Mouse (Mus musculus) urinary bladder, postnatal 25 days (tissue): ENCODE results near the gene Cald1.
A peak's percentile ranks its signal among the peaks of the same experiment; 100 is the strongest.

ENCODE experiments used
- DNase-seq: peaks from one replicate; pipeline ENCODE4 v3.0.0; 2022; ENCODE audit warnings: low spot score

The Cald1 gene

DNA sequence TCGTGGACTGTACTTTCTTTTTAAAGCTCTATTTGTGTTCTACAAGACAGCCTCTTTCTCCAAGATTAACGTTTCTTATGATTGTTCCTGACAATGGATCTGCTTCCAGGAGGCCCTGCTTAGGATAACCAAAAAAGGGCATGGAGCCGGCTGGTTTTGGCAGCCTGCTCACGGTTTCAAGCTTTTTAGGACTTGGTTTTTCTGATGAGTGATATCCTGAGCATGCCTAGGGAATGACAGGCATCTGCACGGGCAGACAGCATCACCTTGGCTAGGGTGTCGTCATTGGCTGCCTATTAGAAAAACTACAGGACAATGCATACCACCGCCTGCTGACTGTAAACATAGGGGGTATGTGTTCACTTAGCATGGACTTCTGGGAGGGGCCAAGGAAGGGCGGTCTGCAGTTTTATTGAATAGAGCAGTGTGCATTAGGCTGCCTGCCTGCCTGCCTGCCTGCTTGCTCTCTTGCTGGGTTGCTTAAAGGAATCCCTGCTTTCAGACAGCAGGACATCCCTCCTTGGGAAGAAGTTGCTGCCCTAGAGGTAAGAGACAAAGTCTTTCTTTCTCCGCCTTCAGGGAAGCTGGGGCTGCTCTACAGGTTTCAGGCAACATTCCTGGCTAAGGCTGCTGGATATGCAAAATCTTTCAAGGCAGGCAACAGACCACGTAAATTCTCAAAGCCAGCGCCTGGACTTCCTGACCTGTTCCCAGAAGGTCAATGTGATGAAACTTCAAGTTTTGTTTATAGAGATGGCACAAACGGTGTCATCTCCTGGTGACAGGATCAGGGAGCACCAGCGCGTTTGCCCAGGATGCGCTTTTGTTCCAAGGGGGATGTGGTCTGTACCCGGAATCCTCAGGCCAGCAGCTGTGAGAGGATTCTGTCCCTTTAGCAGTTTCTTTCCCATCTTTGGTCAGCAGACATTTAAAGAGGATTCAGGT lies at the start of gene Cald1:
TSS of gene Cald1 (plus strand) at position 380 of the 945 bp plus-strand sequence.
- no peak for DNase-seq

- DNase-seq: peak; percentile 63
Observed at GRCm38 (mm10) chr6:34549017-34549416, 49.3 kb upstream of the Cald1 start.

DNA sequence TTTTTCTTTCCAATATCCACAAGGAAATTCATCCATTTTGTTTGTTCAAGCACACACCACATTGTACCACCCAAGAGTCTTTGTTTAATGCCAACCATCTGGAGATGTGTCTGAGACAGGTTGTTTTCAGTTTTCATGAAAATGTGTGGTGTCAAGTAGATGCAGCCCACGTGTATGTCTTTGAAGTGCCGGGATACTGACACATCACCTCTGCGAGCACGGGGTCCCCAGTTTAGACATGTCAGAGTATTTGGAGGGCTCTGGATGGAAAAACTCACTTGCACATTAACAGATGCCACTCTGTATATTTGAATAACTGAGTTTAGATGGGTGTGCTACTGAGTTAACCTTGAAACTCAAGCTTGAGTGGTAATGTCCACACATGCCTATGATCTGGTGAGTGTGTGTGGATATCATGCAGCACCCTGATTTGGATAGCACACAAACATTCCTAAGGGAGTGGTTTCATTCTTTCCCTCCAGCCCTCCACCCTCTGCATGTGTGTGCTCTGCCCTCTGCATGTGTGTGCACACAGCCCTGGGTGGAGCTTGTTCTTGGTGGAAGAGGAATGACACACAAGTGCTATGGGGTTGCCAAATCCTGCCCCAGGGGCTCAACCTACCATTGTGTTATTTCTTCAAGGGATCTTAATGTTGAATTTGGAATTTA lies 45.7 kb upstream of the Cald1 start:
- DNase-seq: no peak

- DNase-seq: no peak
Observed at GRCm38 (mm10) chr6:34554291-34554997, 43.9 kb upstream of the Cald1 start.

DNA sequence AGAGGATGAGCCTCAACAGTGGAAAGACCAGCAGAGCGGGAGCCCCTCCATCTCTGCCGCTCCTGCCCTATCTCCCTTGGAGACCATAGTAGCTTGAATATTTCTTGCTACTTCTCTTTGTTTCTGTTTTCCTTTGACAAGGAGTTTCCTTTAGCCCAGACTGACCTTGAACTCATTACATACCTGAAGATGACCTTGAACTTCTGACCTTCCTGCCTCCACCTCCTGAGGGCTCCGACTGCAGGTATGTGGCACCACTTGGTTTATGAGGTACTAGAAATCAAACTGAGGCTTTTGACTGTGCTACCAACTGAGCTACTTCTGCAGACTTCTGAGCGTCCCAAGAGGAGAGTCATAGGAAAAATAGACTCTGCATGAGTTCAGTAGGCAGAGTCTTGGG lies 38.8 kb upstream of the Cald1 start:
- no peak for DNase-seq

DNA sequence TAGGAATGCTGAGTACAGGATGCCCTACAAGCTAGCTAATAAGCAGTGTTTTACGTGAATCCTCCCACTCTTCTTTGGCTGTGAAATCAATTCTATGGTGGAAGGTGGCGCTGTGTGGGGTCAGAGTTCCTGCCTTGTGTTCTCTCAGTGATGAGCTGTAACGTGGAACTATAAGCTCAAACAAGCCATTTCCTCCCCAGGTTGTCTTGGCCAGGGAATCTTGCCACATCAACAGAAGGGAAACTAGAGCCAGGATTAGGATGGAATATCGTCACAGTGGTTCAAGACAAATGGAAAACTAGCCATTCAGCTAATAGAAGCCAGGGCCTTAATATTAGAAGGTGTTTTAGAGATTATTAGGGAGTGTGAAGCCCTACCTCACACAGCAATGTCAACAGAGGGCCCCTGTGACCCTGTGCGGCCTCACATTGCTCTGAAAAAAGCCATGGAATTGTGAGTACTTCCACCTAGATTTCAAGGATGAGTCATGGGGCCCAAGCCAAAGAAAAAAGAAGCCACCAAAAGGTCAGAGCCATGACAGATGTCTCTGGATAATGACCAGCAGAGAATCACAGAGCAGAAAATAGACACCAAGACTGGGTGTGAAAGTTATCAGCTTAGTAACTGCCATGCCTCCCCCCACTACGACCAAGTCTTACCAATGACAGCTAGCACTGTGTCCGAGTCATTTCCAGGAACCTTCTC lies 33.0 kb upstream of the Cald1 start:
- no peak for DNase-seq

DNA sequence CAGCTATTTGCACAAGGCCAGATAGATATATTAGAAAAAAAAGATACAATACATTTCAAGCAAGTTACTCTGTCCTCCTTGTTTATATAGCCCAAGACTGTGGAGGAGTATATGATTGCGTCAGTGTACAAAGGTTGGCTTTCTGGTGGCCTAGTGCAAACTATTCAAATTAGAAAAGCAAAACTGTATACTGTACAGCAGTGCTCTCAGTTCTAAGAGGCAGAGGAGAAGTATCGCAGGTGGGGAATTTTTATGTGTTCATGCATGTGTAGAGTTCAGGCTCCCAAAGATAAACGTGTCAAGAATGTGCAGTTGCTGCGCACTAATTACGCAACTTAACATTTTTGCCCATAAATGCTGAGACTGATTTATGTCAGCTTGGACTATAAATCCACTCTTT lies 31.0 kb upstream of the Cald1 start:
- DNase-seq: no peak

GRCm38 (mm10) chr6:34579504-34580068 lies 18.7 kb upstream of the Cald1 start:
- DNase-seq: no peak

GRCm38 (mm10) chr6:34583365-34583764 lies 14.9 kb upstream of the Cald1 start:
- no peak for DNase-seq

DNA sequence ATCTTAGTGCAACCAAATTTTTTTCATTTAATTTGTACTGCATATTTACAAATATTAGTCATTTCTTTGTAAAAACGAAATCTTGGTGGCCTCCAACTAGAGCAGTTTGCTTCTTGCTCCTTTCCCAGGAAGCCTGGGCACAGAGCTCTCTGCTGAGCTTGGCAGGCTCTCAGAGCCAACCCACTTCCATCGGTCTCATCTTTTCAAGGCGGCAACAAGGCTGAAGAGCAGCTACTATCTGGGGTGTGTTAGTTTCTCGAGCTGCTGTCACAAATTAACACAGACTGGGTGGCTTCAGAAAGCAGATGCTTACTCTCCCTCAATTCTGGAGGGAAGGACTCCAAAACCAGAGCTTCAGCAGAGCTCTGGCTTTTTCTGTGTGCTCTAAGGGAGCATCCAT lies 10.2 kb upstream of the Cald1 start:
- DNase-seq: no peak

- DNase-seq: no peak
Observed at GRCm38 (mm10) chr6:34590716-34591115, 7.6 kb upstream of the Cald1 start.

GRCm38 (mm10) chr6:34593353-34593752 lies 4.9 kb upstream of the Cald1 start:
- DNase-seq: no peak

DNA sequence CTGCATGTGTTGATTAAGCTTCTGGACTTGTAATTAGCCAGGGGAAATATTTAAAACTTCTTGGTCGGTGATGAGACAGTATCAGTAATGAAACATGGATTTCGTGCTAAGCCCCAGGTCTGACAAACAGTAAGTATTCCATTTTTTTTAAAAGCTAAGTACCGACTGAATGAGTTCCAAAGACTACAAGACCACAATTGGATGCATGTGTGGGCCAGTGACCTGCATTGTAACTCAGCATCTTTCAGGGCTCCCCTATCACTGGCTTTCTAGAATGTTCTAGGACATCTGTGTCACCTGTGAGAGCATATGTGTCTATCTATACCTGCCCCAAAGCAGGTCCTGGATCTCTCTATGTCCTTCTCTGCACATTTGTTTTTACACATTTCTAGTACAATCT lies 984 bp upstream of the Cald1 start:
- DNase-seq: no peak

DNA sequence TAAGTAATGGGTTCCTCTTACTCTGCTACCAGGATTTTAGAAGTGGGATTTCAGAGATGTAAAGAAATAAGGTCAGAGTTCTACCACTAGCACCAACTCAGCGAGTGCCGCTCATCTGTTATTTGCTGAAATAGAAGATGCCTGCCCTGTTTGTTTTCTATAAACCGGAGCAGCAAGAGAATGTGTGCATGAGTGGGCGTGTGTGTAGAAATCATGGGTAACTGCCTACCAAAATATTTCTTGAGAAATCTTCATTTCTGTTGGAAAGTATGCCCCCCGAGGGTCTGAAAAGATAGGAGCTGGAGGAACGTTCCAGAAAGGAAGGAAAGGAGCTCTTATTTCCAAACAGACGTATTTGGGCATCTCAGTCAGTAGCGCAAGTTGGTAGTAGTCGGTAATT lies 871 bp downstream of the Cald1 start:
- no peak for DNase-seq

GRCm38 (mm10) chr6:34599631-34600111 lies 1.4 kb downstream of the Cald1 start:
- DNase-seq: no peak

GRCm38 (mm10) chr6:34600850-34601249 lies 2.5 kb downstream of the Cald1 start:
- DNase-seq: no peak

- DNase-seq: no peak
Observed at GRCm38 (mm10) chr6:34602091-34602490, 3.8 kb downstream of the Cald1 start.

DNA sequence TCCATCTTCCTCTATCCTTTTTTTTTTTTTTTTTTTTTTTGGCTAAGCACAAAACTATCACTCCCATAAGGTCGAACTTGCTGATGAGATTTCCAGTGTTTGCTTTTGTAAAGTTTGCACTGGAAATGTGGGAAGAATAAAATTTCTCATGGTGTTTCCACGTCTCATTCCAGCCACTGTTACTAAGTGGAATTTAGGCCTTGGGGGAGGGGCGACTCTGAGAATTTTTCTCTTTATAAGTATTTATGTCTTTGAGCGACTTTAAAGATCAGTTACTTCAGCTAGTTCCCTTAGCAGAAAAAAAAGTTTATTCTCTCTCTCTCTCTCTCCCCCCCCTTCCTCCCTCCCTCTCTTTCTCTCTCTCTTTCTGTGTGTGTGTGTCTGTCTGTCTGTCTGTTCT lies 8.1 kb downstream of the Cald1 start:
- DNase-seq: no peak

DNA sequence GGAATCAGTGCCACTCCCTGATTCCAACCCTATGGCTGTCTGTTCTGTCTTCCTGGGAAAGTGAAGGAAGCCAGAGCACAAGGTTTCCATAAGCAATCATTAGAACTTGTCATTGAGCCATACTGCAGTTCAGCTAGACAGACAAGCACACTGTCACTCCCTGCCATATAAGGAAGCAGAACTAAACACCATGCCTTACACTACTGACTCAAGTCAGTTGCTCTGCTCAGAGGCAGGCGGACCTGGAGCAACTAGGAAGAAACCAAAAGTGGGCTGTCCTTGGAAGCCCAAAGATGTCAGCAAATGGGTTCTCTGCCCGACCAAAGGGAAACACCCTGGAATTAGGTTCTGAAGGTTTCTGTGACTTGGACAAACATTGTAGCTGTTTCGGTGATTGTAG lies 10.3 kb downstream of the Cald1 start:
- DNase-seq: no peak

DNA sequence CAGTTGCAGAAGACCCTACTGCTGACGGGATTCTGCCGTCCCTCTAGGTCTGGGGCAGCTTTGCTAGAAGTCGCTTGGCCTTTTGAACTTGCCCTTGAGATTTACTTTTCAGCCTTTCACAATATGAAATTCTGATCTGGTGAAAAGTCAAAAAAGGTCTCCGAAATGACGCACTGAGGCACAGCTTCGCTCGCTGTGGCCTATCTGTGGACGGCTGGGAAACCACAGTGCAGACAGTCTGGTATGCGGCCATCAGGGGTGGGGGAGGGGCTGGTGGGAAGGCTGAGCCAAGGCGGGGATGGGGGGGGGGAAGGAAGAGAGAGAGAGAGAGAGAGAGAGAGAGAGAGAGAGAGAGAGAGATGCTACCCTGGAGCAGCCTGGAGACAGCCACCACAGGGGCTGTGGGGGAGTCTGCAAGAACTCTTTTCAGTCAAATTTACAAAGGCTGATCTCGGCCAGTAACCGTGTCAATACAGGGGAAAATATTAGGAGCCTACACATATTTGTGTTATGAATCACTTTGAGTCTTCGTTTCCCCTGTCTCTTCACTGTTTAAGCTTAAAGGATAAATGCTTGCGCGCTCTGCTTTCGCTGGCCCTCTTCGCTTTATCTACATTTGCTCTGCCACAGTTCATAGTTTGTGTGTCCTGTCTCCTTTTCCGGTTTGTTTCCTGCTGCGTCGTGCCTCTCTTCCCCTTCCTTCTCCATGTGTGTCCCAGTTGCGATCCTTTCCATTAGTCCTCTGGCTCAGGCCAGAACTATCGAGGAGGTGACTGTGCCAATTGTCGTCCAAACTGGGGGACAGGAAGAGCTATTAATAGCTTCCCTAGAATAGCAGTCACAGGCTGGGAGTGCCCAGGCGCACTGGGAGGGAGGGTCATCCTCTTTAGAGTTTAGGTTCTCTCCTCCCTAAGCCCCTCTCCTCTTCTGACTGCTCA lies 11.9 kb downstream of the Cald1 start:
- DNase-seq: no peak
